Mouse (Mus musculus): ENCODE measurements around the gene Pxdc1. TPM values are rescaled to one million over a fixed set of nuclear protein-coding genes. Genes with fewer than 3 reads are reported as not detected.

Pxdc1 gene
- 0.38 TPM for polyA plus RNA-seq (2017; shearing (Covaris generic))

GRCm38 (mm10) chr13:34653391-34653790 lies at the start of gene Pxdc1:
Pxdc1 (minus strand) TSS chr13:34653486.

Other genes with a start within 250 kb of the Pxdc1 start
- gene Fam50b, start 81.4 kb upstream of the Pxdc1 start, polyA plus RNA-seq (2017; shearing (Covaris generic)), result not detected
- 90.0 TPM for gene Prpf4b, start 221.8 kb upstream of the Pxdc1 start, polyA plus RNA-seq (2017; shearing (Covaris generic))